8 mouse cellular contexts compared by ENCODE assay signal in genomic region chr11:78114676-78115366, GRCm38 (mm10). TPM values are rescaled to one million over a fixed set of nuclear protein-coding genes. Genes with fewer than 3 reads are reported as not detected.
DNase-seq lines count a peak whose midpoint lies in the region; ATAC-seq and TF ChIP-seq lines count a peak whose summit lies in the region.

No protein-coding gene starts in this region.

- H3K27me3 ChIP-seq in cerebellum, adult 2 months (ENCODE audit: control insufficient read depth, insufficient read depth, low read length): no peaks in the 10 kb centered on the region
- H3K27me3 ChIP-seq in thymus, adult 2 months (ENCODE audit: control insufficient read depth, insufficient read depth, low read length): no peaks in the 10 kb centered on the region
- no peaks in the 10 kb centered on the region for H3K27me3 ChIP-seq in liver, embryonic 14.5 days (ENCODE audit: control insufficient read depth, insufficient read depth, low read length)

- TF ChIP-seq CTCF in cerebellum, adult 2 months (IDR thresholded peaks at IDR 0.05; ENCODE audit: borderline replicate concordance, insufficient read depth, low read depth, low read length): no peak
- no peak for TF ChIP-seq CTCF in thymus, adult 2 months (IDR thresholded peaks at IDR 0.05; ENCODE audit: borderline replicate concordance, control insufficient read depth, extremely low read depth, insufficient read depth, low read length, poor library complexity)
- no peak for TF ChIP-seq CTCF in liver, embryonic 14.5 days (IDR thresholded peaks at IDR 0.05; ENCODE audit: low read depth)

- H3K4me1 ChIP-seq in cerebellum, adult 2 months (ENCODE audit: control insufficient read depth, insufficient read depth, low read length): peaks cover 4% of the 10 kb centered on the region
- peaks cover 9% of the 10 kb centered on the region for H3K4me1 ChIP-seq in thymus, adult 2 months (replicated peaks; ENCODE audit: control insufficient read depth, insufficient read depth, low read length)
- H3K4me1 ChIP-seq in liver, embryonic 14.5 days (replicated peaks; ENCODE audit: control insufficient read depth in 2 of 2, insufficient read depth in 2 of 2, low read length in 1 of 2): peaks cover 31 to 32% of the 10 kb centered on the region in 2 experiments

- peak overlapping the region; percentile 84 for H3K4me3 ChIP-seq in cerebellum, adult 2 months (replicated peaks; ENCODE audit: insufficient read depth, low read depth, low read length)
- peak overlapping the region; percentile 88 for H3K4me3 ChIP-seq in thymus, adult 2 months (ENCODE audit: control insufficient read depth, insufficient read depth, low read length)
- H3K4me3 ChIP-seq in liver, embryonic 14.5 days (ENCODE audit: insufficient read depth in 1 of 2, low read depth in 2 of 2, low read length in 2 of 2): peak overlapping the region; percentile 67 to 79

- ATAC-seq in liver, embryonic 14.5 days (ENCODE audit: insufficient read depth): no peak

- H3K9ac ChIP-seq in liver, embryonic 14.5 days (replicated peaks): peak overlapping the region; percentile 52

- H3K27ac ChIP-seq in cerebellum, adult 2 months (ENCODE audit: insufficient read depth, low read length): peak overlapping the region; percentile 67; the same call in 1 of the 2 replicates
- no peak overlapping the region for H3K27ac ChIP-seq in thymus, adult 2 months (ENCODE audit: control insufficient read depth, insufficient read depth, low read length)
- H3K27ac ChIP-seq in liver, embryonic 14.5 days: peak overlapping the region; percentile 11

- 13% methylated on average over 19 of the region's 19 CpGs for WGBS in cerebellum, adult 2 months
- 25% methylated on average over 19 of the region's 19 CpGs for WGBS in thymus, adult 2 months
- WGBS in liver, embryonic 14.5 days (ENCODE audit: insufficient replicate concordance): 9% methylated on average over 19 of the region's 19 CpGs

- H3K9me3 ChIP-seq in liver, embryonic 14.5 days (ENCODE audit: control insufficient read depth, low read length): no peaks in the 10 kb centered on the region

- no peak for TF ChIP-seq POLR2A in cerebellum, adult 2 months (IDR thresholded peaks at IDR 0.05; ENCODE audit: borderline replicate concordance, insufficient read depth, low read length)
- TF ChIP-seq POLR2A in thymus, adult 2 months (IDR thresholded peaks at IDR 0.05; ENCODE audit: control insufficient read depth, extremely low read depth, insufficient read depth, low read length, poor library complexity): no peak

- H3K4me2 ChIP-seq in liver, embryonic 14.5 days (ENCODE audit: low read depth): peak overlapping the region; percentile 95

- DNase-seq in cerebellum, adult 2 months: no peak
- no peak for DNase-seq in cerebellum, adult 9-10 months
- no peak for DNase-seq in thymus, adult 2 months
- no peak for DNase-seq in thymus, postnatal 25 days
- no peak for DNase-seq in liver, embryonic 14.5 days (ENCODE audit: low read depth in 3 of 3, low spot score in 3 of 3)
- no peak for DNase-seq in natural killer cell, adult 2 months (ENCODE audit: low spot score in 2 of 2)
- no peak for DNase-seq in Muller cell, postnatal 12 days (ENCODE audit: inconsistent ontology term)
- no peak for DNase-seq in cerebellum, adult 9-11 months

- no peak for TF ChIP-seq EP300 in liver, embryonic 14.5 days (IDR thresholded peaks at IDR 0.05; ENCODE audit: low read depth)

- H3K36me3 ChIP-seq in thymus, adult 2 months (ENCODE audit: control insufficient read depth, insufficient read depth, low read length): no peaks in the 10 kb centered on the region
- H3K36me3 ChIP-seq in liver, embryonic 14.5 days (replicated peaks; ENCODE audit: control insufficient read depth, insufficient read depth, low read depth): no peaks in the 10 kb centered on the region

RNA-seq across cellular contexts. Expression of gene Fam222b, which starts 20.4 kb away (rescaled TPM):
- 23.0 and 23.5 TPM in 2 replicates for polyA plus RNA-seq in cerebellum, adult 2 months (2012; rRNA removed)
- polyA plus RNA-seq in thymus, adult 2 months (2012; rRNA removed): 17.6 and 18.9 TPM in 2 replicates
- polyA plus RNA-seq in liver, embryonic 14.5 days (2012; rRNA removed): 2.5 and 3.1 TPM in 2 replicates
- polyA plus RNA-seq in liver, embryonic 14.5 days (2014; fragmentation: Nextera tagmentation; extraction: Ambion mirVana): 3.8 and 4.1 TPM in 2 replicates

RNA-seq across cellular contexts. Expression of gene Eral1, which starts 34.6 kb away (rescaled TPM):
- polyA plus RNA-seq in cerebellum, adult 2 months (2012; rRNA removed): 34.0 and 35.8 TPM in 2 replicates
- polyA plus RNA-seq in thymus, adult 2 months (2012; rRNA removed): 41.7 and 45.7 TPM in 2 replicates
- polyA plus RNA-seq in liver, embryonic 14.5 days (2012; rRNA removed): 9.8 and 10.2 TPM in 2 replicates
- 14.9 and 16.6 TPM in 2 replicates for polyA plus RNA-seq in liver, embryonic 14.5 days (2014; fragmentation: Nextera tagmentation; extraction: Ambion mirVana)

RNA-seq across cellular contexts. Expression of gene Traf4, which starts 50.6 kb away (rescaled TPM):
- 21.6 and 22.3 TPM in 2 replicates for polyA plus RNA-seq in cerebellum, adult 2 months (2012; rRNA removed)
- polyA plus RNA-seq in thymus, adult 2 months (2012; rRNA removed): 275 TPM in 2 replicates
- 35.1 and 39.9 TPM in 2 replicates for polyA plus RNA-seq in liver, embryonic 14.5 days (2012; rRNA removed)
- polyA plus RNA-seq in liver, embryonic 14.5 days (2014; fragmentation: Nextera tagmentation; extraction: Ambion mirVana): 17.1 and 18.0 TPM in 2 replicates
